Mouse (Mus musculus): Measurements from ENCODE around the gene Gng10.

Gene Gng10

DNA sequence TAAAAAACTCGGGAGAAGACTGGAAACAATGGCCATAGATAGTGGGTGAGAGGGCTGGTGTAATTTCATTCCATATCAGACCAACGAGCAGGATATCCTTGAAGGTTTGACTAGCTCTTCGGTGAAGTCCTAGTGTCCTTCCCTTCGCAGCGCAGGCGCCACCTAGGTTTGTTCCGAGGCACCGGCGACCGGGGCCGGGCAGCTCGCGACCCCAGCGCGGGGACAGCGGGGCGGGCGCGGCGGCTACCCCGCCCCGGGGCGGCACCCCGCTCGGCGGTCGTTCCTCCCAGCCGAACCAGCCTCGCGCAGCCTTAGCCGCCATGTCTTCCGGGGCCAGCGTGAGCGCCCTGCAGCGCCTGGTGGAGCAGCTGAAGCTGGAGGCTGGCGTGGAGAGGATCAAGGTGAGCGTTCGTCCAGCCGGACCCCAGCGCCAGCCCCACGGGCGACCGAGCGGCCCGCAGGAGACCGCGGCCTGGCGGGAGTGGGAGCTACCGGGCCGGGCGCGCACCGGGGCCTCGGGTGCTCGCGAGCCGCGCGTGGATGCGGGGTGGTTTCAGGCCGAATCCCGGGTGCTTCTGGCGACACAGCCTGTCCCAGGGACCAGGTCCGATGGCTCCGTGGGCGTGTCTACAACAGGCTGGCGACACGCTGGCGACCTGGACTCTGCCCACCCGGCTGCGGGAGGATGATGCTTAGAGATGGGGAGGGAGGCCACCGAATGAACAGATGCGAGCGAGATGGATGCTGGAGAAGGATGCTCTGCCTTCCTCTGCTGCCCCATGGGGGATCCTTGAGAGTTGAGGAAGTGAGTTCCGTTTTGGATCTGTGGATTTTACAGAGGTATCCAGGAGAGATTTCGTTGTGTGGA lies at the start of gene Gng10:
TSS of gene Gng10 (plus strand) at position 171 of the 868 bp plus-strand sequence.
- 3% methylated on average over 74 of the region's 76 CpGs for WGBS

DNA sequence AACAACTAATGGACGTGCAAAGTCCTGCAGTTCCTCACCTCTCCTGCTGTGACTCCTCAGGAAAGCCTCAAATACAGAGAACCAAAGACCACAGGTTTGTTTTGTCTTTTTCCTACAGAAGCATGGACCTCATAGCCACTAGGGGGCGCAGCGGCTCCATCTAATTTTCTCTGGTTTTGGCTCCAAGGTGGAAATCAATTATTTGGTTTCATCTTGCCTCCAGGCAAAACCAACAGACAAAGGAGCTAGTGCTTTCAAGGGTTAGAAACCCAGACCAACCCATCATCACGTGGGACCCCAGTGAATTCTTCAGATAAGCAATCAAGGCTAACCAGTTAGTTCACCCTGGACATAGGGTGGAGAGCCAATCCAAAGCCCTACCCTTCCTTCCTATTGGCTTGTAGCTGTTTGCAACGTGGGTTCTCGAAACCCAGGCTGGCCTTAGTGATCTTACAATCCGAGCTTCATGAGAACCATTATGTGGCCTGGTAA lies 49.7 kb upstream of the Gng10 start:
- WGBS: 24% methylated on average over 7 of the region's 7 CpGs

DNA sequence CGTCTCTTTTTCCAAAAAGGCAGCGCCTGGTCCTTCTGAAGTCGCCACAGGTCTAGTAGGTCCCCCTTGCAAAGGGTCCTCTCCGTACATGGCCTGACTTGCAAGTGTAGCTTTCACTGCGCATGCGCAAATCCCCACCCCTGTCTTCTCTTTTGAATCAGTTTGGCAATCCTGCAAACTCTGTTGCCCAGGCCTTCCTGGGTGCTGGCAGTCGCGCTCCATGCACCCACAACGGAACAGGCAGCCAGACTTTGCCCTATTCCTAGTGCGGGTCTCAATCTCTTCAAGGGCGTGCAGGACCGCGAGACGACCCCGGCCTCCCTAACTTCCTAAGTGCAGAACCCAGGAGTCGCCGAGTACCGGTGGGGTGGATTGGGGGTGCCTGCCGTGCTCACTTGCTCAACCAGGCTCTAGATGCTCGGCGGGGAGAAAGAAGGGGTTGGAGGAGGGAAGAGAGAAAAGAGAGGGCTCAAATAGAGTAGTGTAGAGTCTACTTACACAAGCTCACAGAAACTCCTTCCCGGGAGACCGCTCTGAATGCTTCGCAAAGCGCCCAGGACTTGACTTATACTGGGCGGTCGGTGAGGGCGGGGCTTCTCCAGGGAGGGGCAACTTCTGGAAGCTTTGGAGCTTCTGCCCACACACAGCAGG lies 48.2 kb upstream of the Gng10 start, which contains the start of gene Ptgr1:
TSS of gene Ptgr1 (minus strand) at position 580 of the 651 bp plus-strand sequence.
- 2% methylated on average over 28 of the region's 28 CpGs for WGBS

DNA sequence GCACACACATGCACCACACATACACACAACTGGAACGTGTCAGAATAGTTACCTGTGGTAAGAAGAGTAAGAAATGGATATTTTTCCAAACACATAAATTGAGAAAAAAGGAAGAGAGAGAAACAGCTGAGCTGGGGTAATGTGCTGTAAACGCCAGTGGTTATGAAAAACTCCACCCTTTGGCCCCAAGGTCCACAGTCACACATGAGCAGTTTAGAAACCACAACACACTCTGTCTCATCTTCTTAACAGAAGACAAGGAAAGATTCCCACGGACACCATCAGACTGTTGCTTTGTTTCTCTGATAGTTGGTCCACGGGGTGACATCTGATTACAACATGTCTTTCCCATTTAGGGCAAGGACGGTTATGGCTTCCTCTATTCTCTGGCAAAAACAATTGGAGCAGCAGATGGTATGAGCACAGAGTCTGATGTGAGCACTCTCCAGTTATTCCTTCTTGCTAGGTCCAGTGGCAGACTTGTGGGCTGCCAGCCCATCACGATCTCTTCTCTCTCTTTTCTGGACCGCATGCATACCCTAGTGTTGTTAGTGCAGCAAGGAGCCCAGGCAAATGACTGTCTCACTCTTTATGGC lies 45.5 kb upstream of the Gng10 start:
- 71% methylated on average over 7 of the region's 7 CpGs for WGBS

DNA sequence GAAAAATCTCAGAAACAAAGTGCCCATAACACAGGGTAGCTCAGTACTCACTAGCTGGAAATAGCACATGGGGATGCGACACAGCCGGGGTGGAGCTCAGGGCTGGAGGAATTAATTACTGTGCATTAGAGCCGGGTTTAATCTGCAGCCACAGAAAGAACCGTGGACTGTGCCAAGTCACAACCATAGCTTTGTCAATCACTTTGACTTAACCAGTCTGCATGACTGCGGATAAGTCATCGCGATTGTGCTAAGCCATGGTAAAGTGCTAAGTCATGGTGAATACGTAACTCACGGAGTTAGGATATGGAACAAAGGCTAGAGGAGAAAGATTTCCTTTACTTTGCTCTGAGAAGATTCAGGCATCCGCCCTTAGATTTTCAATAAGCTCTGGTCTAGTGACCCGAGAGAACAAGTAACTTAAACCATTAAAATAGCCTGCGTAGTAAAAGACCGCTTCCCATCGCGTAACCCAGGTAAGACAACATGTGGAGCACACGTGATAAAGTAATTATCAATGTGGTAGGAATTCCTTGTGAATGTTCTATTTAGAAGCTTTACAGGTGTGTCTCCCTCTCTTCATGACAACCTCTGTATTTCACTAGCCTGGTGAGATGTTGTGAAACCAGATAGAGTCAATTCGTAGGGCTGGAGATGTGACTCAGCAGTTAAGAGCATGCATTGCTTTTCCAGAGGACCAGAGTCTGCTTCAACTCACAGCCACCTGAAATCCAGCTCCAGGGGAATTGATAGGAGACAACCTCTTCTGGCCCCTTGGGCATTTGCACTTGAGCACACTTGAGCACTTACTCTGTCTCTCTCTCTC lies 44.1 kb upstream of the Gng10 start:
- 78% methylated on average over 17 of the region's 17 CpGs for WGBS

DNA sequence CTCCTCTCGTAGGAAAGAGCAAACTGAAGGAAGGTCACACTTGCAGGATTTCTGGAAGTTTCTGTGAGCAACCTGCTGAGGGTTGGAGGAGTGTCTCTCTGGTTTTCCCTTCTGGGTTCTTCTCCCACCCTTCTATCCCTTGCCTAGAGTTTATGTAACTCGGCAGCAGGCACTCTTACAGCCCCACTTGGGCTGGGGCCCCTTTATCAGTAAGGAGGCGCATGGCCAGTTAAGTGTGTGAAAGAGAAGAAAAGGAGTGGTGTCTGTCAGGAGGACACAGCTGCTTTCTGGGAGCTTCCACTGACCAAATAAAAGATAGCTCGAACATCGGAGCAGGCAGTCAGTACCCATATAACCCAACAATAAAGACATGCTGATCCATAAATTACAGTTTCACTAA lies 42.7 kb upstream of the Gng10 start:
- 83% methylated on average over 5 of the region's 5 CpGs for WGBS

DNA sequence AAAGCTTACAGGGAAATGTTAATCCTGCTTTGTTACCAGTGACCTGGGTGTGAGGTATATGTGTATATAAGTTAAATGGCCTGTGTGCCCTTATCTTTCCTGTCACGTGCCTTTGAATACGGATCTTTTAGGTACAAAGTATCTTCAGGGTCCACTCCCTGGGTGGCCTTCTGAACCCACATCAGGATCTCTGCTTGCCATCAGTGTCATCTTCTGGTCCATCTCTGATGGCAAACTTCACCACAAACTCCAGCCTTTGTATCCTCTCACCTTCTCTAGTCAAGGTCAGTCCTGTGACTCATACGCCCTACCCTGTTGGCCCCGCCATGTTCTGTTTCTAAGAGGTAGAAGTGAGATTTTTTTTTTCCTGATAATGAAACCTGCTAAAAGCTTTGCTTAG lies 40.1 kb upstream of the Gng10 start, which contains the start of gene Dnajc25:
TSS of gene Dnajc25 (plus strand) at position 301 of the 400 bp plus-strand sequence.
- 98% methylated on average over 4 of the region's 4 CpGs for WGBS

DNA sequence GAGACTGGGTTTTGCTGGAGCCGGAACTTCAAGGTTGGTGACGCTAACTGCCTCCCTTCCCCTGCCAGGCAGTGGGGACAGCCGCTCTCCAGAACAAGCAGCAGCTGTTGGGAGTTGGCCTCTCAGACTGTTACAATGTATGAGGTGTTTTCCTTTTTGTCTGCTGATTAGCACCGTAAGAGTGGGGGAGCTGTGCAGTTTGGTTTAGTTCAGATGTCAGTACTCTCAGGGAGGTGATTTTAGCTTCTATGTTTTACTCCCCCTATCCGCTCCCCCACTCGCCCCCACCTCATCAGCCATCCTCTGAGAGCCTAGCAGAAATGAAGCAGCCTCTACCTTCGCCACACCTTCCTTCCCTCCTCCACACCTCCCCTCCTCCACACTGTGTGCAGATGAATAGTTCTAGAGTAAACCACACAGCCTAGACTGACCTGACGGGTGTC lies 39.6 kb upstream of the Gng10 start:
- 75% methylated on average over 8 of the region's 8 CpGs for WGBS

DNA sequence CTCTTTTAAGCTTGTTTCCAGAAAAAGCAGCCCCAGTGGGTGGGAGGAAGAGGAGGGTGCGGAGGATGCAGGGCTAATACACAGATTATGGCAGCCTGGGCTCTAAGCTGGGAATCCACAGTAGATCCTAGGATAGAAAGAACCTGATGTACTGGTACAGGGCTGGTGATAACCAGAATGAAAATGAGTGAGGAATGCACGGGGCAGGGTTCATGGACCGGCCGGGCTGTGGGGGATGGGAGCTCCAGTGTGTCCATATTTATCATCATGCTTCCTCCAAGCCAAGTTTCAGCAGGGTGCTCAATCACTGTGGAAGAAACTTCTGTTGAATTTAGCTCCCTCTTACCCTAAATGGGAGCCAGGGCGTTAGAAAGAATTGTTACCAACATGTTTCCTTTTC lies 37.8 kb upstream of the Gng10 start:
- WGBS: 78% methylated on average over 5 of the region's 5 CpGs

DNA sequence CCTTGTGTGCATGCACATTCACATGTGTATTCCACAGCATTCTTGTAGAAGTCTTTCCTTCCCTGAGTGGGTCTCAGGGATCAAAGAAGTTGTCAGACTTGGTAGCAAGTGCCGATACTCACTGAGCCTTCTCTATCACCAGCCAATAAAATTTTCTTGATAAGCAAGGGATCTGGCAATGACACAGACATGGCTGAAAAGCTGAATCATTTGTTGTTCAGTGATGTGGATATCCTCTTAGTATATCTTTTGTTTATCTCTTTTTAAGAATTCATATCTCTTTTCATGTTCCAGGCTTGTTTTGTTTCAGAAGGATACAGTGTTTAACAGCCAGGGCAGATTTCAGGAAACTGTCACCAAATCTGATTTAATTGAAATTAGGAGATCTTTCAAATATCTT lies 36.2 kb upstream of the Gng10 start:
- 85% methylated on average over 1 of the region's 1 CpGs for WGBS

DNA sequence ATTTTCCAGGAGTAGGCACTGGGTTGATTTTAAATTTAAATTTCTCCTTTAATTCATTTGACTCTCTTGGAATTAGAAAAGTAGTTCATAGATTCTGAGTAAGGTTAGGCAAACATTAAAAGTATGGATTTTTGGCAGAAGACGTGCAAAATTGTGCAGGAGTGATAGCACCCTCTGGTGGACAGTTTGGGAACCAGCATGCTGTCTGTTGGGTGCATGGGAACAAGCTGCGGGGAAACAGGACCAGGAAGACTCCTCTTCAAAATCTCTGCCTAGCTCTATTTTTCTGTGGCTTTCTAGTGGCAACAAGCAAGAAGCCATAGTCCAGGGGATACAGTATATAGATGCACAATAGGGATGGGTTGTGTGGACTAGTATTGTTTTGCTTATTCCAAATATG lies 35.2 kb upstream of the Gng10 start:
- WGBS: 3% methylated on average over 2 of the region's 2 CpGs

DNA sequence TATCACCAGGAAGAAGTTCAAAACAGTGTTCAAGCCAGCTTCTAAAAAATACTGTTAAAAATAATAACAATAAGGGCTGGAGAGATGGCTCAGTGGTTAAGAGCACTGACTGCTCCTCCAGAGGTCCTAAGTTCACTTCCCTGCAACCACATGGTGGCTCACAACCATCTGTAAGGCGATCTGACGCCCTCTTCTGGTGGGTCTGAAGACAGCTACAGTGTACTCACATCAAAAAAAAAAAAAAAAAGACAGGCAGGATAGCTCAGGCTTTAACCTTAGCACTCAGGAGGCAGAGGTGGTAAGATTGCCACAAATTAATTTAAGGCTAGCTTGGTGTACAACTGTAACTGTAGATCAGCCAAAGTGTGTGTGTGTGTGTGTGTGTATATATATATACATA lies 34.3 kb upstream of the Gng10 start:
- WGBS: 2% methylated on average over 2 of the region's 2 CpGs

DNA sequence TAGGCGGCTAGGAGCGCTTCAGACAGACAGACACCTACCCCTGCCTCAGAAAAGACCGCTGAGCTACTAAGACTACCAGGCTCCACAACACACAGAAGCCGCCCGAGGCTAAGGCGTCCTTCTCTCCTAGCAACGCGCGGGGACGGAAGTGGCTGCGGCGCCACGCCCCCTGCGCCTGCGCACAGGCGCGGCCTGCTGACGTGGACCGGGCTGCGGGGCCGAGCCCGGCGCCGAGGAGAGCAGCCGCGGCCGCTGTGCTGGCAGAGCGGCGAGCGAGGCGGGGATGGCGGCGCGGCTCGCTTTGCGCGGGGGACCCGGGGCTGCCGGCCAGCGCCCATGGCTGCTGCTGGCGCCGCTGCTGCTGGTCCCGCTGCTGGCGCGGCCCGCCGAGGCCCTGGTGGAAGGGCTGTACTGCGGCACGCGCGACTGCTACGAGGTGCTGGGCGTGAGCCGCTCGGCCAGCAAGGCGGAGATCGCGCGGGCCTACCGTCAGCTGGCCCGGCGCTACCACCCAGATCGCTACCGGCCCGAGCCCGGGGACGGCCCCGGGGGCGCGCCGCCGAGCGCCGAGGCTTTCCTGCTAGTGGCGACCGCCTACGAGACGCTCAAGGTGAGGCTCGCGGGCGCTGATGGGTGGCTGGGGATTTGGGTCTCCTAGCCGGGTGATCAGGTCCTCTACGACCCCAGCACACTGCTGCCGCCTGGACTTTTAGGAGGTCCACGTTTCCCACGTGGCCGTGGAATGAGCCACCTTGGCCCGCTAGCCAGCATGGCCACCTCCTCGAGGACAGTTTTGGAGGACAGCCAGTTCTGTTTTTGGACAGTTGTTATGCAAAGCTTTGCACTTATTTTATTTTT lies 31.7 kb upstream of the Gng10 start, which contains the start of gene Gm20503:
TSS of gene Gm20503 (plus strand) at position 263 of the 858 bp plus-strand sequence.
- 1% methylated on average over 89 of the region's 89 CpGs for WGBS

DNA sequence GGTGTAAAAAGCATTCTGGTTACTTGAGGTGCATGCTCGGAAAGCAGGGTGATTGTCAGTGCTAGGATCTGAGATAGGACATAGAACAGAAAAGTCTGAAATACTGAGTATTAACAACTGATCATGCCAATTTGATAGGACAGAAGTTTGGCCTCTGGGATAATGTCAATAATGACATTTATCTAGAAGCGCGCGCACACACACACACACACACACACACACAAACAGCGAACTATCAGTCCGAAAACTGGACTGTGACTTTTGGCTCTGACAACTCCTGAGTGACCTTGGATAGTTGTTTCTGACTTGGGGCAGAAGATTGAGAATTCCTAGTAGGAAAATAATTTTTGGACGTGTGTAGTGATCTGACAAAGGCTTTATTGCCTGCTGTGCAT lies 31.1 kb upstream of the Gng10 start:
- WGBS: 26% methylated on average over 7 of the region's 7 CpGs

DNA sequence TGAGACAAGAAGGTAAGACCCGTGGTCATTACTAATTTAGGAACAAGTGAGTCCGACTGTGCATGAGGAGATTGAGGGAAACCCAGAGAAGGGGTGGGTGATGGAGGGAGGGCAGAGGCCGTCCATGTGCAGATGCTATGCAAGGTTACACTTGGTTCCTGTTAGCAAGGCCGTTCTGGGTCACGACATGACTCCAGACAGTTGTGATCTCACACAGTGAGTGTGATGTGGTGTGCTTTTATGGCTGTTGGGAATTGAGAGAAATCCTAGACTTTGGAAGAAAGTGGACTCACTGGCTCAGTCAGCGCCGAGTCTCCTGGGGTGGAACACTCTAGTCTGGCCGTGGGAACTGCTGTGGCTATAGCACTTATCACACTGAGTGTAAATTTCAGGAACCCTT lies 28.7 kb upstream of the Gng10 start:
- 67% methylated on average over 8 of the region's 8 CpGs for WGBS

DNA sequence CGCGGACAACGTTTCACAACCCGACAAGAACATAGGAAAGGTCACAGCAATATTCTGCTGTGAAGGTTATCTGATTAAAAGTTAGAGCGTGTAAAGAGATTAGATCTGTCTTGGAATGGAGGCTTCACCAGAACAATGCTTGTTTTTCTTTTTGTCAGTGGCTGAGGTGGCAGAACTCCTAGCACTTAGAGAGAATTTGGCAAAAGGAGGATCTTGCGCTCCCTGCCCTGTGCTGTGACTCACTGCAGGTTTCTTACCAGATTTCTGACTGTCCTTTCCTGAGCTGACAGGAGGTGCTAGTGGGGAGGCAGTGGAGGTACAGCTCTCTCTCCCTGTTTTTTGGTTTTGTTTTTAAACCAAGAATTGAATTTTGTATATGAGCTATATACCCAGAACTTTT lies 27.9 kb upstream of the Gng10 start:
- 59% methylated on average over 6 of the region's 6 CpGs for WGBS

DNA sequence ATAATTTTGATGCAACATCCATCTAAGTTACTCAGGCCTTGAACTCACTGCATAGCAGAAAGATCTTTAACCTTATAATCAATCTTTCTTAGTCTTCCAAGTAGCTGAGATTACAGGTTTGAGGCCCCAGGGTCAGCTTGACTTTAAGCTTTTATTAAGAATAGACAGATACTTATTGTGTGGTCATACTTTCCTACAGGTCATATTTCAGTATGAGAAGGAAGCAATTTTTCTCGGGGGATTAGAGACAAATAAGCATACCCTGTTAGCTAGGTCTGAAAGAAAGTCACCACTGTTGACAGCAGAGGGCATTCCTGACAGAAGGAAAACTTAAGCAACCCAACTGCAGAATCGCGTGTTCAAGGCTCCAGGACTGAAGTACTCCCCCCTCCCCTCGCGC lies 26.9 kb upstream of the Gng10 start:
- 65% methylated on average over 5 of the region's 5 CpGs for WGBS

DNA sequence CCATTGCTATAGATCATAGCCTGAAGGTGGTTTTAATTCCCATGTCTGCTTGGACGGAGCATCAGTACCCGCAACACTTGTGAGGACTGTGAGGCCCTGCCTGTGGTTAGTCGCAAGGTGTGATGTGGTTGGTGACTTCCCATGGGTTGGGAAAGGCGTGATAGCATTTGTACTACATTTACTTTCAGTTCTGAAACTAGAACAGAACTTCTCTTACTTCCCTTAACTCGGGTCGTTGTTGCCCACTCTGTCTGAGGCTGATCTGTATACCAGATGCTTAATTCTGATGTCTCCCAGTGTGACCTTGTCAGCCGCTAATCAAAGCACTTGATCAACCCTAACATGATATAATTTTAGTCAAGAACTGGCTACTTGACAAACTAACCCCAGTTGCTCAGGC lies 25.7 kb upstream of the Gng10 start:
- 83% methylated on average over 7 of the region's 7 CpGs for WGBS

DNA sequence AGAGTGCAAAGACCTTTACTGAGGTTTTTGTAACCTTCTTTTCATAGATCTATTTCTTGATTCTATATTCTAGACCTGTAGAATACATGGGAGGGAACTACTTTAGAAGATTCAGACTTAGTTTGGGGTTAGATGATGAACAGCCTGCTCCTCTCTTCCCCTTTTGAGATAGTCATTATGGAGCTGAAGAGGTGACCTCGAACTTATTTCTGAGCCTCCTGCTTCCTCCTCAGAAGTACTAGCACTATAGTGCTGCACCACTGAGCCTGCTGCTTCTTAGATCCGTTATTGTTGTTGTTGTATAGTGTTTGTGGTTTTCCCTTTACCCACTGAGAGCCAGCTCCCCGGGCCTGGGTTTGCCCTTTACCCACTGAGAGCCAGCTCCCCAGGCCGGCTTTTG lies 25.2 kb upstream of the Gng10 start:
- 64% methylated on average over 4 of the region's 4 CpGs for WGBS

DNA sequence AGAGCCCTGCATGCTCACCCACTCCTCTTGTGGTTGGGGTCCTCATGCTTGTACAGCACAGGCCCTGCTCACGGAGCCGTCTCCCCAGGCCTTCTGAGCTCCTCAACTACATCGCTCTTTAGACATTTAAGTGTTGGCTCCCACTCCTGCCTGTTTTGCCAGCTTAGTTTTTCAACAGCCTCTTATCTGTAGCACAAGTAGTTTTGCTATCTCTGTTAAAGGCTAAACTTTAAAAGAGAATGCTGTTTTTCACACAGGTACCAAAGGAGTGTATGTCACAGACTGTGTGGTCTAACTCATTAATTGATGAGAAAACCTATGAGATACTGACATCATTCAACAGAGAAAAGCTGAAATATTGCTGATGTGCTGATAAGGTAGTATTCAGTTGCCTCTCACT lies 23.4 kb upstream of the Gng10 start:
- WGBS: 47% methylated on average over 3 of the region's 3 CpGs

DNA sequence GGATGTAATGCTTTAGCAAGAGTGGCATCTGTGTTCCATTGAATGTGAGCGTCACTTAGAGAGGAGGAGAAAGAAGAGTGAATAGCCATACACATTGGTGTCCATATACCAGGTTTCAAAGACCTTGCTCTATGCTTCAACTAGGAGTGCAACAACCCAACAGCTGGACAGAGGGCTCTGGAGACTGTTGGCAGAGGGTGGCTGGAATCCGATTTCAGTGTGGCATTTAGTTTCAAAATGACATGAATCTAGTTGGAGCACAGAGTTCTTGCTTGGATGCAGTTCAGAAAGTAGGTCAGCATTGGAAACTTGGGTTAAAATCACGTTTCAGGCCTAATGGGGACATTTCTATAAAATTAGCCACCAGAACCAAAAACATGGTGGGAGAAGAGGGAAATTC lies 19.7 kb upstream of the Gng10 start:
- WGBS: 75% methylated on average over 3 of the region's 3 CpGs

All from cerebral cortex, adult 2 months (tissue).